21 mouse cellular contexts compared by ENCODE assay signal in the genomic region with DNA sequence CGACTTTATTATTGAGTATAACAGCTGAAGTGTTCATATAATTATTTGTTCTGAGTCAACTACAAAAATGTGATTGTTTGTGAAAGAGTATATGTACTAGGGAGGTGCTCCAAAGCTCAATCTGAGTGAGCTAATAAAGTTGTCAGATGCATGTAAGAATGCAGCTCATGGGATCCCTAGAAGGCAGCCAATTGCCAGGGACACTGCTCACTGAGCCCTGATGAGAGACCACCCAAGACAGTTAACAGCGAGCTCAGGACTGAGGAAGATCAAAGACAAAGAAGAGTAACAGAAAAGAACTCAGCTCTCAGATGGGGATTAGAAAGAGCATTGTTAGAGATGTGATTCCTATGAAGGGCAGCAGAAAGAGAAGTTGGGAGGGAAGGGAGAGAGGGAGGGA.
A peak's percentile ranks its signal among the peaks of the same experiment; 100 is the strongest.
DNase-seq lines count a peak whose midpoint lies in the region; ATAC-seq and TF ChIP-seq lines count a peak whose summit lies in the region.
"Had no signal": no experiment of that assay in that cellular context is flagged by ENCODE, and none has a peak within 500 bp of the region (broad histone marks: within the 10 kb centered on the region; RNA-seq: fewer than 3 reads in every experiment).

No protein-coding gene starts in this region.

- peak; percentile 21 for DNase-seq in forebrain, embryonic 10.5 days (ENCODE audit: extremely low spot score, low spot score)
- DNase-seq in forebrain, postnatal 0 days, result no peak
- DNase-seq in embryo, embryonic 10 days (ENCODE audit: low spot score), result peak; percentile 63
- peak; percentile 54 for DNase-seq in forebrain, embryonic 14.5 days (ENCODE audit: low spot score)
- no peak for DNase-seq in thymus, postnatal 0 days (ENCODE audit: low spot score)
- no peak for DNase-seq in natural killer cell, adult 2 months (ENCODE audit: low spot score in 2 of 2)
- DNase-seq: adrenal gland, adult 8-10 months; cerebellum, adult 9-10 months; gastrocnemius, adult 2 months; heart, adult 18-20 months; heart, postnatal 4 days; kidney, adult 18-20 months; kidney, postnatal 10 days had no signal

- TF ChIP-seq CTCF in forebrain, postnatal 0 days (IDR thresholded peaks at IDR 0.05; ENCODE audit: low read depth), result no peak

- no peaks in the 10 kb centered on the region for H3K36me3 ChIP-seq in forebrain, embryonic 10.5 days (replicated peaks)
- no peaks in the 10 kb centered on the region for H3K36me3 ChIP-seq in forebrain, postnatal 0 days (ENCODE audit: insufficient read depth)
- H3K36me3 ChIP-seq in forebrain, embryonic 14.5 days (ENCODE audit: control insufficient read depth, insufficient read depth, low read length), result no peaks in the 10 kb centered on the region
- no peaks in the 10 kb centered on the region for H3K36me3 ChIP-seq in midbrain, embryonic 16.5 days (ENCODE audit: control insufficient read depth, insufficient read depth, low read length)
- H3K36me3 ChIP-seq: heart, embryonic 15.5 days; limb, embryonic 15.5 days; neural tube, embryonic 13.5 days had no signal

- H3K4me2 ChIP-seq in forebrain, postnatal 0 days (ENCODE audit: low read depth), result no peak overlapping the region
- H3K4me2 ChIP-seq in forebrain, embryonic 14.5 days (ENCODE audit: low read length), result no peak overlapping the region
- no peak overlapping the region for H3K4me2 ChIP-seq in midbrain, embryonic 16.5 days (ENCODE audit: low read length)
- H3K4me2 ChIP-seq: heart, embryonic 15.5 days; limb, embryonic 15.5 days; neural tube, embryonic 13.5 days had no signal

- no peak overlapping the region for H3K4me3 ChIP-seq in forebrain, embryonic 10.5 days
- H3K4me3 ChIP-seq in forebrain, postnatal 0 days (ENCODE audit: low read depth, low read length), result no peak overlapping the region
- H3K4me3 ChIP-seq in forebrain, embryonic 14.5 days (ENCODE audit: low read depth, low read length), result no peak overlapping the region
- H3K4me3 ChIP-seq in midbrain, embryonic 16.5 days (ENCODE audit: low read depth, low read length), result no peak overlapping the region
- H3K4me3 ChIP-seq: gastrocnemius, adult 2 months; heart, embryonic 15.5 days; layer of hippocampus, adult 2 months; limb, embryonic 15.5 days; neural tube, embryonic 13.5 days had no signal

- 44% methylated on average over 2 of the region's 2 CpGs for WGBS in forebrain, embryonic 10.5 days
- 40% methylated on average over 2 of the region's 2 CpGs for WGBS in forebrain, postnatal 0 days
- WGBS in forebrain, embryonic 14.5 days, result 36% methylated on average over 2 of the region's 2 CpGs
- 29% methylated on average over 2 of the region's 2 CpGs for WGBS in midbrain, embryonic 16.5 days

- H3K4me1 ChIP-seq in forebrain, embryonic 10.5 days, result peaks cover 14% of the 10 kb centered on the region
- no peaks in the 10 kb centered on the region for H3K4me1 ChIP-seq in forebrain, postnatal 0 days (ENCODE audit: insufficient read depth)
- H3K4me1 ChIP-seq in forebrain, embryonic 14.5 days (ENCODE audit: control insufficient read depth, insufficient read depth, low read length), result no peaks in the 10 kb centered on the region
- no peaks in the 10 kb centered on the region for H3K4me1 ChIP-seq in midbrain, embryonic 16.5 days (ENCODE audit: control insufficient read depth, insufficient read depth, low read length)
- H3K4me1 ChIP-seq: heart, embryonic 15.5 days; limb, embryonic 15.5 days; neural tube, embryonic 13.5 days had no signal

- no peak overlapping the region for H3K9ac ChIP-seq in forebrain, postnatal 0 days
- no peak overlapping the region for H3K9ac ChIP-seq in forebrain, embryonic 14.5 days (ENCODE audit: low read length)
- no peak overlapping the region for H3K9ac ChIP-seq in midbrain, embryonic 16.5 days (ENCODE audit: low read depth, low read length)
- H3K9ac ChIP-seq: heart, embryonic 15.5 days; limb, embryonic 15.5 days; neural tube, embryonic 13.5 days had no signal

- peak overlapping the region; percentile 64; the same call in 1 of the 2 replicates for H3K27ac ChIP-seq in forebrain, embryonic 10.5 days
- H3K27ac ChIP-seq in forebrain, postnatal 0 days (ENCODE audit: low read depth, low read length), result no peak overlapping the region
- peak overlapping the region; percentile 58; the same call in 1 of the 2 replicates for H3K27ac ChIP-seq in forebrain, embryonic 14.5 days (ENCODE audit: low read depth, low read length)
- H3K27ac ChIP-seq in midbrain, embryonic 16.5 days (ENCODE audit: low read length), result no peak overlapping the region
- H3K27ac ChIP-seq: gastrocnemius, adult 2 months; heart, embryonic 15.5 days; layer of hippocampus, adult 2 months; limb, embryonic 15.5 days; neural tube, embryonic 13.5 days had no signal

- no peak for ATAC-seq in forebrain, postnatal 0 days
- ATAC-seq in forebrain, embryonic 14.5 days, result peak; percentile 68; the same call in 1 of the 2 replicates
- ATAC-seq in midbrain, embryonic 16.5 days, result peak; percentile 66; the same call in 1 of the 2 replicates
- ATAC-seq: CD4-positive, CD25-positive, alpha-beta regulatory T cell, adult 4 months; lung, postnatal 0 days; Patski had no signal

- H3K9me3 ChIP-seq in forebrain, embryonic 10.5 days, result no peaks in the 10 kb centered on the region
- no peaks in the 10 kb centered on the region for H3K9me3 ChIP-seq in forebrain, postnatal 0 days (ENCODE audit: low read length)
- H3K9me3 ChIP-seq in forebrain, embryonic 14.5 days (replicated peaks; ENCODE audit: control insufficient read depth, low read length), result no peaks in the 10 kb centered on the region
- no peaks in the 10 kb centered on the region for H3K9me3 ChIP-seq in midbrain, embryonic 16.5 days (replicated peaks; ENCODE audit: control insufficient read depth, low read length, poor library complexity, severe bottlenecking)
- H3K9me3 ChIP-seq: heart, embryonic 15.5 days; limb, embryonic 15.5 days; neural tube, embryonic 13.5 days had no signal

- H3K27me3 ChIP-seq in forebrain, embryonic 10.5 days (ENCODE audit: poor library complexity, severe bottlenecking), result no peaks in the 10 kb centered on the region
- H3K27me3 ChIP-seq in forebrain, postnatal 0 days (ENCODE audit: insufficient read depth, low read length), result no peaks in the 10 kb centered on the region
- no peaks in the 10 kb centered on the region for H3K27me3 ChIP-seq in forebrain, embryonic 14.5 days (replicated peaks; ENCODE audit: control insufficient read depth, insufficient read depth, low read length)
- H3K27me3 ChIP-seq in midbrain, embryonic 16.5 days (ENCODE audit: control insufficient read depth, insufficient read depth, low read depth, low read length), result no peaks in the 10 kb centered on the region
- H3K27me3 ChIP-seq: heart, embryonic 15.5 days; limb, embryonic 15.5 days; neural tube, embryonic 13.5 days; Patski had no signal

Comparison
In these comparisons a context has a peak if more than half of its experiments do, and no peak if none do; other contexts are left out.
1. DNase-seq: peak in forebrain, embryonic 10.5 days (single experiment), embryo, embryonic 10 days (single experiment) and forebrain, embryonic 14.5 days (single experiment); none in forebrain, postnatal 0 days (single experiment), thymus, postnatal 0 days (single experiment) and natural killer cell, adult 2 months (0 of 2).
2. H3K27ac ChIP-seq: peak in forebrain, embryonic 10.5 days (single experiment) and forebrain, embryonic 14.5 days (single experiment); none in forebrain, postnatal 0 days (single experiment) and midbrain, embryonic 16.5 days (single experiment).